Mouse (Mus musculus) kidney, embryonic 14.5 days (tissue): ENCODE results near the gene Mamdc4. TPM values are rescaled to one million over a fixed set of nuclear protein-coding genes. Genes with fewer than 3 reads are reported as not detected.

Source experiments
- ATAC-seq: fragments of 200-750 bp; cut with Nextera tagmentation; 2 replicates; pipeline ENCODE4 v1.8.0; 2017; ENCODE audit warnings: moderate number of reproducible peaks, mild to moderate bottlenecking, moderate TSS enrichment, moderate library complexity; ENCODE audit not compliant: low FRiP score, low TSS enrichment
- H3K27ac ChIP-seq: fragments of 300-500 bp; sonication (generic); 2 replicates; pipeline ENCODE4 v1.5.1; 2014; ENCODE audit warnings: low read depth, mild to moderate bottlenecking, low read length, moderate library complexity, mixed read lengths
- H3K27me3 ChIP-seq: fragments of 300-500 bp; sonication (generic); 2 replicates; pipeline ENCODE4 v1.6.1; 2014; ENCODE audit warnings: mild to moderate bottlenecking, low read length; ENCODE audit not compliant: control insufficient read depth, insufficient read depth
- H3K36me3 ChIP-seq: fragments of 300-500 bp; sonication (generic); 2 replicates; pipeline ENCODE4 v1.6.1; 2014; ENCODE audit warnings: low read length, mixed read lengths; ENCODE audit not compliant: control insufficient read depth, insufficient read depth
- H3K4me1 ChIP-seq: fragments of 300-500 bp; sonication (generic); 2 replicates; pipeline ENCODE4 v1.6.1; 2014; ENCODE audit warnings: low read length, mixed read lengths; ENCODE audit not compliant: control insufficient read depth, insufficient read depth
- H3K4me2 ChIP-seq: fragments of 300-500 bp; sonication (generic); replicated peaks from 2 replicates; pipeline ENCODE4 v1.6.1; 2014; ENCODE audit warnings: low read depth, mild to moderate bottlenecking, low read length
- H3K4me3 ChIP-seq: fragments of 300-500 bp; sonication (generic); 2 replicates; pipeline ENCODE4 v1.5.1; 2014; ENCODE audit warnings: mild to moderate bottlenecking, low read length
- H3K9ac ChIP-seq: fragments of 300-500 bp; sonication (generic); 2 replicates; pipeline ENCODE4 v1.6.1; 2014; ENCODE audit warnings: low read depth, mild to moderate bottlenecking, low read length, moderate library complexity
- H3K9me3 ChIP-seq: fragments of 300-500 bp; sonication (generic); 2 replicates; pipeline ENCODE4 v1.6.1; 2016; ENCODE audit warnings: low read length; ENCODE audit not compliant: control insufficient read depth
- WGBS: fragments of 180-500 bp; shearing (Covaris S2); extraction: QIAGEN DNeasy Blood & Tissue Kit; methylation state at CpG from one replicate; pipeline ENCODE4 v1.1.7; 2014; 5-methylcytosine and 5-hydroxymethylcytosine counted together
- polyA plus RNA-seq: library from polyadenylated mRNA; unstranded; fragments of >200 nt; fragmentation: Nextera tagmentation; extraction: Ambion mirVana; gene quantifications from 2 replicates; pipeline ENCODE4 v1.2.1, GENCODE M21; 2014

Mamdc4 gene
- 3.3 and 7.5 TPM in 2 replicates for polyA plus RNA-seq

GRCm38 (mm10) chr2:25574579-25575431 is at the start of gene Mamdc4, which contains the start of gene Phpt1:
Gene Mamdc4 (minus strand): TSS chr2:25574845.
Gene Phpt1 (minus strand): TSS chr2:25575224.
- Histone ChIP-seq H3K4me1 (peaks cover 37% of the 10 kb centered on the region), H3K4me3 (peak within 1 kb of the TSS; percentile 58), H3K36me3 (peaks cover 12% of the 10 kb centered on the region; the same call in 1 of the 2 replicates), H3K27me3 (peaks cover 42% of the 10 kb centered on the region), H3K4me2 (peak within 1 kb of the TSS; percentile 83), H3K27ac (peak within 1 kb of the TSS; percentile 82), H3K9ac (peak within 1 kb of the TSS; percentile 51), H3K9me3 (peaks cover 2% of the 10 kb centered on the region; the same call in 1 of the 2 replicates)
- ATAC-seq = peak; percentile 97
- WGBS = under 1% methylated on average over 43 of the region's 45 CpGs

GRCm38 (mm10) chr2:25621229-25622200 is 46.9 kb upstream of the Mamdc4 start, which contains the start of gene Tmem141:
Gene Tmem141 (minus strand): TSS chr2:25622005.
- 5% methylated on average over 34 of the region's 34 CpGs for WGBS
- peak; percentile 96 for ATAC-seq

GRCm38 (mm10) chr2:25620852-25621228 is 46.2 kb upstream of the Mamdc4 start:
- Histone ChIP-seq H3K9ac (peak overlapping the region; percentile 12; the same call in 1 of the 2 replicates), H3K27me3 (peaks cover 18% of the 10 kb centered on the region), H3K36me3 (no peaks in the 10 kb centered on the region), H3K4me1 (peaks cover 12% of the 10 kb centered on the region), H3K4me2 (peak overlapping the region; percentile 84), H3K4me3 (no peak overlapping the region), H3K9me3 (no peaks in the 10 kb centered on the region), H3K27ac (no peak overlapping the region)
- WGBS = 84% methylated on average over 4 of the region's 4 CpGs
- ATAC-seq = no peak

More at GRCm38 (mm10) chr2:25621229-25622200, 46.9 kb upstream of the Mamdc4 start, which contains the start of gene Tmem141:
- no peaks in the 10 kb centered on the region for H3K36me3 ChIP-seq
- H3K27ac ChIP-seq = 0 out of 2 replicates have a peak within 1 kb of the TSS, but pooled peaks have one; percentile 9
- H3K27me3 ChIP-seq = peaks cover 11% of the 10 kb centered on the region
- H3K4me3 ChIP-seq = peak within 1 kb of the TSS; percentile 55
- H3K9ac ChIP-seq = peak within 1 kb of the TSS; percentile 64
- H3K4me1 ChIP-seq = peaks cover 6% of the 10 kb centered on the region
- H3K9me3 ChIP-seq = no peaks in the 10 kb centered on the region
- peak within 1 kb of the TSS; percentile 84 for H3K4me2 ChIP-seq

GRCm38 (mm10) chr2:25620386-25620785 is 45.7 kb upstream of the Mamdc4 start:
- no peak for ATAC-seq
- Histone ChIP-seq H3K27ac (no peak overlapping the region), H3K4me2 (no peak overlapping the region), H3K9me3 (no peaks in the 10 kb centered on the region), H3K4me3 (no peak overlapping the region), H3K4me1 (peaks cover 12% of the 10 kb centered on the region), H3K27me3 (peaks cover 22% of the 10 kb centered on the region), H3K36me3 (no peaks in the 10 kb centered on the region), H3K9ac (no peak overlapping the region)
- 71% methylated on average over 6 of the region's 6 CpGs for WGBS

- Histone ChIP-seq H3K36me3 (no peaks in the 10 kb centered on the region), H3K4me3 (no peak within 1 kb of the TSS), H3K4me2 (0 out of 2 replicates have a peak within 1 kb of the TSS, but pooled peaks have one; percentile 41), H3K9me3 (no peaks in the 10 kb centered on the region), H3K27ac (no peak within 1 kb of the TSS), H3K4me1 (peaks cover 12% of the 10 kb centered on the region), H3K27me3 (peaks cover 28% of the 10 kb centered on the region), H3K9ac (no peak within 1 kb of the TSS)
- no peak for ATAC-seq
- WGBS = 87% methylated on average over 3 of the region's 3 CpGs
These were observed 42.9 kb upstream of the Mamdc4 start, which contains the start of gene Ccdc183 for GRCm38 (mm10) chr2:25617578-25617977. Gene Ccdc183 (minus strand): TSS chr2:25617678.

- Histone ChIP-seq H3K36me3 (no peaks in the 10 kb centered on the region), H3K9ac (no peak overlapping the region; the same call in 1 of the 2 replicates), H3K27me3 (peaks cover 28% of the 10 kb centered on the region), H3K4me2 (peak overlapping the region; percentile 41), H3K27ac (no peak overlapping the region), H3K4me1 (peaks cover 12% of the 10 kb centered on the region), H3K4me3 (peak overlapping the region; percentile 8), H3K9me3 (no peaks in the 10 kb centered on the region)
- WGBS = 18% methylated on average over 22 of the region's 22 CpGs
- peak; percentile 44; the same call in 1 of the 2 replicates for ATAC-seq
These were observed 41.8 kb upstream of the Mamdc4 start for GRCm38 (mm10) chr2:25616398-25616797.

- Histone ChIP-seq H3K27me3 (no peaks in the 10 kb centered on the region), H3K27ac (no peak overlapping the region; the same call in 1 of the 2 replicates), H3K9me3 (no peaks in the 10 kb centered on the region), H3K36me3 (no peaks in the 10 kb centered on the region; the same call in 1 of the 2 replicates), H3K4me3 (peak overlapping the region; percentile 88), H3K9ac (peak overlapping the region; percentile 99; the same call in 1 of the 2 replicates), H3K4me2 (peak overlapping the region; percentile 74), H3K4me1 (peaks cover 13% of the 10 kb centered on the region)
- peak; percentile 21 for ATAC-seq
- 72% methylated on average over 10 of the region's 10 CpGs for WGBS
These were observed 34.0 kb upstream of the Mamdc4 start for GRCm38 (mm10) chr2:25608671-25609070.
